Mouse (Mus musculus) CH12.LX (cell line): ENCODE results near the gene Rdh8. TPM values are rescaled to one million over a fixed set of nuclear protein-coding genes. Genes with fewer than 3 reads are reported as not detected.

Experiments used
- DNase-seq: peaks from one replicate; pipeline ENCODE4 v3.0.0-alpha.2; 2013; ENCODE audit errors: extremely low read depth
- H3K27ac ChIP-seq: 2 replicates; pipeline ENCODE4 v1.5.1; 2012; ENCODE audit warnings: low read depth, mild to moderate bottlenecking, control low read depth, moderate library complexity; ENCODE audit not compliant: insufficient read depth
- H3K27me3 ChIP-seq: replicated peaks from 2 replicates; pipeline ENCODE3; 2012; ENCODE audit warnings: inconsistent platforms
- H3K36me3 ChIP-seq, 2 experiments: replicated peaks in 1 of 2; 2 replicates each; pipeline versions ENCODE3 to v1.6.1; 2012; ENCODE audit warnings: inconsistent platforms in 1 of 2, low read length in 1 of 2, mild to moderate bottlenecking in 1 of 2, mixed read lengths in 1 of 2, moderate library complexity in 1 of 2; ENCODE audit not compliant: control insufficient read depth in 1 of 2, insufficient read depth in 1 of 2
- H3K4me1 ChIP-seq, 2 experiments: 2 replicates each; pipeline ENCODE4 v1.6.1; 2012; ENCODE audit warnings: inconsistent platforms in 1 of 2, moderate library complexity in 1 of 2; ENCODE audit not compliant: insufficient read depth in 2 of 2, control insufficient read depth in 1 of 2
- H3K4me2 ChIP-seq: 2 replicates; pipeline ENCODE4 v1.6.1; 2012; ENCODE audit warnings: low read depth, mild to moderate bottlenecking, control low read depth; ENCODE audit not compliant: poor library complexity, insufficient read depth, severe bottlenecking
- H3K4me3 ChIP-seq, 3 experiments: fragments of 150-350 bp in 1 of 3; sonication (generic) in 1 of 3; replicated peaks in 1 of 3; 2 replicates each; pipeline versions ENCODE3 to v1.5.1; 2011 to 2012; ENCODE audit warnings: low read depth in 2 of 3, low read length in 2 of 3, mild to moderate bottlenecking in 2 of 3, moderate library complexity in 2 of 3, control low read depth in 1 of 3, improper control_type of control experiment in 1 of 3, inconsistent platforms in 1 of 3, mixed read lengths in 1 of 3; ENCODE audit not compliant: poor library complexity in 1 of 3
- H3K79me2 ChIP-seq: replicated peaks from 2 replicates; pipeline ENCODE4 v1.6.1; 2012; ENCODE audit warnings: mild to moderate bottlenecking, moderate library complexity; ENCODE audit not compliant: control insufficient read depth, poor library complexity, insufficient read depth, severe bottlenecking; ENCODE audit errors: extremely low read depth
- H3K9ac ChIP-seq: 2 replicates; pipeline ENCODE4 v1.6.1; 2012; ENCODE audit warnings: low read depth, mild to moderate bottlenecking, control low read depth, moderate library complexity; ENCODE audit not compliant: insufficient read depth
- H3K9me3 ChIP-seq: replicated peaks from 2 replicates; pipeline ENCODE3; 2012; ENCODE audit warnings: low read length, inconsistent platforms, mixed read lengths
- CTCF ChIP-seq, 2 experiments: IDR thresholded peaks in 1 of 2; conservative IDR thresholded peaks in 1 of 2; 2 replicates each; pipeline ENCODE4 v1.5.1; 2011 to 2012; ENCODE audit warnings: low read depth in 2 of 2, low read length in 2 of 2, improper control_type of control experiment in 1 of 2, inconsistent platforms in 1 of 2, mild to moderate bottlenecking in 1 of 2, moderate library complexity in 1 of 2
- ELF1 ChIP-seq: IDR thresholded peaks from 2 replicates; pipeline ENCODE4 v1.6.1; 2014; ENCODE audit warnings: low read depth, mild to moderate bottlenecking, inconsistent platforms, low read length, improper control_type of control experiment
- EP300 ChIP-seq: IDR thresholded peaks from 2 replicates; pipeline ENCODE4 v1.6.1; 2011; ENCODE audit warnings: low read length, improper control_type of control experiment
- HCFC1 ChIP-seq: IDR thresholded peaks from 2 replicates; pipeline ENCODE4 v1.6.1; 2012; ENCODE audit warnings: low read depth, mild to moderate bottlenecking, inconsistent platforms, low read length, improper control_type of control experiment
- JUN ChIP-seq: IDR thresholded peaks from 2 replicates; pipeline ENCODE4 v1.6.1; 2011; ENCODE audit warnings: low read depth, mild to moderate bottlenecking, low read length, improper control_type of control experiment, moderate library complexity; ENCODE audit not compliant: insufficient read depth
- JUND ChIP-seq: conservative IDR thresholded peaks from 2 replicates; pipeline ENCODE4 v1.6.1; 2011; ENCODE audit warnings: low read depth, low read length, improper control_type of control experiment
- KAT2A ChIP-seq: IDR thresholded peaks from 2 replicates; pipeline ENCODE4 v1.6.1; 2012; ENCODE audit warnings: low read length, improper control_type of control experiment, inconsistent platforms; ENCODE audit not compliant: insufficient replicate concordance
- MAFK ChIP-seq: IDR thresholded peaks from 2 replicates; pipeline ENCODE4 v1.6.1; 2011; ENCODE audit warnings: low read length, improper control_type of control experiment; ENCODE audit not compliant: insufficient replicate concordance
- MEF2A ChIP-seq: IDR thresholded peaks from 2 replicates; pipeline ENCODE4 v1.6.1; 2014; ENCODE audit warnings: low read depth, mild to moderate bottlenecking, inconsistent platforms, low read length, improper control_type of control experiment, borderline replicate concordance
- NRF1 ChIP-seq: IDR thresholded peaks from 2 replicates; pipeline ENCODE4 v1.6.1; 2014; ENCODE audit warnings: low read depth, mild to moderate bottlenecking, inconsistent platforms, low read length, improper control_type of control experiment, moderate library complexity
- POLR2AphosphoS2 ChIP-seq: IDR thresholded peaks from 2 replicates; pipeline ENCODE4 v1.6.1; 2011; ENCODE audit warnings: low read depth, low read length, improper control_type of control experiment
- RCOR1 ChIP-seq: conservative IDR thresholded peaks from 2 replicates; pipeline ENCODE4 v1.6.1; 2012; ENCODE audit warnings: low read depth, mild to moderate bottlenecking, inconsistent platforms, low read length, improper control_type of control experiment
- SIN3A ChIP-seq: IDR thresholded peaks from 2 replicates; pipeline ENCODE4 v1.6.1; 2012; ENCODE audit warnings: low read length, improper control_type of control experiment, inconsistent platforms
- USF1 ChIP-seq: IDR thresholded peaks from 2 replicates; pipeline ENCODE4 v1.6.1; 2014; ENCODE audit warnings: low read depth, mild to moderate bottlenecking, inconsistent platforms, low read length, improper control_type of control experiment
- ZKSCAN1 ChIP-seq: IDR thresholded peaks from 2 replicates; pipeline ENCODE4 v1.6.1; 2012; ENCODE audit warnings: low read depth, inconsistent platforms, low read length, improper control_type of control experiment, borderline replicate concordance
- dilution Hi-C: fragments of 300-500 bp; cut with MboI; formaldehyde crosslinking; loops from 2 replicates; pipeline ENCODE4 v1.14.3; 2020; ENCODE audit warnings: low sequenced_read_pairs; ENCODE audit not compliant: extremely low pct_unique_long_range_greater_than_20kb, extremely low pct_ligation_motif_present
- in situ Hi-C: fragments of 300-500 bp; cut with MboI; formaldehyde crosslinking; loops from 3 replicates; pipeline ENCODE4 v1.14.3; 2019; ENCODE audit warnings: low sequenced_read_pairs, low pct_ligation_motif_present, low pct_unique_long_range_greater_than_20kb, mixed read lengths
- polyA plus RNA-seq: library from polyadenylated mRNA; unstranded; fragments of >175 nt; gene quantifications from 2 replicates; pipeline ENCODE4 v1.2.1, GENCODE M21; 2012; ENCODE audit warnings: low read depth; ENCODE audit not compliant: insufficient read length
- total RNA-seq, 2 experiments: library from RNA; depleted of rRNA; stranded (reverse); fragments of 300-350 nt in 1 of 2; fragments of >200 nt in 1 of 2; gene quantifications; 2 replicates each; pipeline ENCODE4 v1.2.3; 2012 to 2014

Rdh8 gene
- total and polyA plus RNA-seq, 3 experiments, result not detected

GRCm38 (mm10) chr9:20820001-20820400 lies 1.7 kb downstream of the Rdh8 start:
- Histone ChIP-seq H3K9me3 (no peaks in the 10 kb centered on the region), H3K4me3 (no peak overlapping the region), H3K36me3 (no peaks in the 10 kb centered on the region), H3K4me1 (no peaks in the 10 kb centered on the region), H3K27ac (no peak overlapping the region), H3K27me3 (peaks cover 76% of the 10 kb centered on the region), H3K79me2 (no peaks in the 10 kb centered on the region), H3K9ac (no peak overlapping the region), H3K4me2 (no peak overlapping the region)
- in situ Hi-C loops (no loop called here), dilution Hi-C loops (no loop called here)
- no peak for DNase-seq
- no peak for TF ChIP-seq SIN3A
- no peak for TF ChIP-seq MAFK
- TF ChIP-seq HCFC1, result no peak
- TF ChIP-seq ZKSCAN1, result no peak
- no peak for TF ChIP-seq POLR2AphosphoS2
- no peak for TF ChIP-seq CTCF (conservative IDR thresholded peaks at IDR 0.05 in 1 of 2, IDR thresholded peaks at IDR 0.05 in 1 of 2; ENCODE audit: low read depth in 2 of 2, low read length in 2 of 2)
- no peak for TF ChIP-seq EP300
- no peak for TF ChIP-seq JUND
- TF ChIP-seq KAT2A, result no peak
- TF ChIP-seq ELF1, result no peak
- no peak for TF ChIP-seq USF1

DNA sequence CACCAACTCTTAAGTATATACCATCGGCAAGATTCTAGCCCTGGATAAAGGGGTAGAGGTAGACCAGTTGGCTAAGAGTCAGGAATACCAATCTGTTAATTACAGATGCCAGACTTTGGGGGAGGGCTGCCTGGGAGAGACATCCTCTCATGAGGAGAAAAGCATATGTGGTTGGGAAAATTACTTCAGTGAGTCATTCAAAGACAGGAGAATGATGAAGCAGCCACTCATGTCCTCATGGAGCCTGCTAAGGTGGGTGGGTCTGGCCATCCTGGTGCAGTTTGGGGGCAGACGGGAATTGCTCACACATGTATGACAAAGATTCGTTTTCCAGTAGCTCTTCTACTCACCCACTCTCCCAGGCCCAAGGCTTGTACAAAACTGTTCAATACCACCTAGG lies 4.5 kb downstream of the Rdh8 start:
- dilution Hi-C loops, result no loop called here
- TF ChIP-seq USF1 (no peak), NRF1 (no peak)
- TF ChIP-seq, all 38 proteins: peak for 0
- Histone ChIP-seq H3K79me2 (no peaks in the 10 kb centered on the region), H3K9ac (no peak overlapping the region), H3K36me3 (no peaks in the 10 kb centered on the region), H3K4me3 (no peak overlapping the region), H3K27me3 (peaks cover 73% of the 10 kb centered on the region), H3K4me1 (no peaks in the 10 kb centered on the region), H3K27ac (no peak overlapping the region), H3K9me3 (no peaks in the 10 kb centered on the region), H3K4me2 (no peak overlapping the region)
- DNase-seq, result no peak
- in situ Hi-C loops, result no loop called here

- Histone ChIP-seq H3K4me3 (no peak overlapping the region), H3K27me3 (peaks cover 75% of the 10 kb centered on the region), H3K9me3 (no peaks in the 10 kb centered on the region), H3K4me1 (0 out of 4 replicates have a peak, but pooled peaks cover 0 to 2% of the 10 kb centered on the region in 2 experiments)
- in situ Hi-C loops (no loop called here), dilution Hi-C loops (no loop called here)
- no peak for DNase-seq
- no peak for TF ChIP-seq MEF2A
- no peak for TF ChIP-seq RCOR1
- TF ChIP-seq JUN, result no peak
- TF ChIP-seq, all 38 proteins: peak for 0
- Histone ChIP-seq H3K36me3 (no peaks in the 10 kb centered on the region), H3K27ac (no peak overlapping the region), H3K9ac (no peak overlapping the region), H3K4me2 (no peak overlapping the region), H3K79me2 (no peaks in the 10 kb centered on the region)
These were observed 7.5 kb downstream of the Rdh8 start for GRCm38 (mm10) chr9:20825781-20826180.
